Mouse (Mus musculus): ENCODE results near the gene Agrp.

DNA sequence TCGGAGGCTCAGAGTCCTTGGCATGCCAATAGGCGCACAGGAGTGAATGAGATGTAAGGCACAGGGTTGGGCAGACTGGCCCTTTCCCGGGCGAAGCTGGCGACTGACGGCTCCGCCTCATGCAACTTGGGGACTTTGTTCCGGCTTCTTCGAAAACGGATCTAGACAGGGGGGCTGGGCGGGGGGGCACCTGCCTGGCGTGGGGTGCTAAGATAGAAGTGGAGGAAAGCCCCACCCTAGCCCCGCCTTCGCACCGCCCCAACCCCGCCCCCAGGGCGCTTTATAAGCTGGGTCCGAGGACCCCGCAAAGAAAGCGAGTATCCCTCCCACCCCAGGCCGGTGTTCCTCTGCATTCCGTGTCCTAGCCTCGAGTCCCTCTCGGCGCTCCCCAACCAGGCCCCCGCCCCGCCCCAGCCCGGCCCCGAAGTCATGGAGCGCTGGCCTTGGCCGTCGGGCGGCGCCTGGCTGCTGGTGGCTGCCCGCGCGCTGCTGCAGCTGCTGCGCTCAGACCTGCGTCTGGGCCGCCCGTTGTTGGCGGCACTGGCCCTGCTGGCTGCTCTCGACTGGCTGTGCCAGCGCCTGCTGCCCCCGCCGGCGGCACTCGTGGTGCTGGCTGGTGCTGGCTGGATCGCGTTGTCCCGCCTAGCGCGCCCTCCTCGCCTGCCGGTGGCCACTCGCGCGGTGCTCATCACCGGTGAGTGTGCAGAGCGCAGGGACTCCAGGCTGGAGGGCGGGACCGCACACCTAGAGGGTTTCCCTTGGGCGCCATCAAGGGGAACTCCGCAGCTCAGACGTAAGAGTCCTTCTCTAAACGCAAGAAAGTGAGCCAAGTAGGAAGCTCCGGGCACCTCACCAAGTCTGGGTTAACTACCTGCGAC is 118.5 kb downstream of the Agrp start, which contains the start of gene Hsd11b2:
- TF ChIP-seq CTCF (IDR thresholded peaks at IDR 0.05) (no peak), EP300 (IDR thresholded peaks at IDR 0.05) (no peak)
